ENCODE assay signal across 13 mouse cellular contexts in genomic region chr11:105530711-105531157, GRCm38 (mm10). TPM values are rescaled to one million over a fixed set of nuclear protein-coding genes. Genes with fewer than 3 reads are reported as not detected.
DNase-seq lines count a peak whose midpoint lies in the region; ATAC-seq lines count a peak whose summit lies in the region.
"Had no signal": no experiment of that assay in that cellular context is flagged by ENCODE, and none has a peak within 500 bp of the region (broad histone marks: within the 10 kb centered on the region; RNA-seq: fewer than 3 reads in every experiment).

No protein-coding gene starts in this region.

- 51% methylated on average over 10 of the region's 10 CpGs for WGBS in hindbrain, embryonic 16.5 days
- WGBS in hindbrain, embryonic 12.5 days: 76% methylated on average over 10 of the region's 10 CpGs
- WGBS in heart, embryonic 15.5 days: 78% methylated on average over 10 of the region's 10 CpGs
- 73% methylated on average over 10 of the region's 10 CpGs for WGBS in kidney, embryonic 16.5 days
- 87% methylated on average over 10 of the region's 10 CpGs for WGBS in forebrain, embryonic 12.5 days

- no peaks in the 10 kb centered on the region for H3K27me3 ChIP-seq in hindbrain, embryonic 16.5 days (replicated peaks; ENCODE audit: control insufficient read depth, insufficient read depth, low read length)
- H3K27me3 ChIP-seq in hindbrain, embryonic 12.5 days: no peaks in the 10 kb centered on the region
- no peaks in the 10 kb centered on the region for H3K27me3 ChIP-seq in heart, embryonic 15.5 days
- no peaks in the 10 kb centered on the region for H3K27me3 ChIP-seq in kidney, embryonic 16.5 days (ENCODE audit: insufficient read depth, low read length)
- no peaks in the 10 kb centered on the region for H3K27me3 ChIP-seq in forebrain, embryonic 12.5 days
- H3K27me3 ChIP-seq: embryonic facial prominence, embryonic 12.5 days; hindbrain, embryonic 15.5 days had no signal

- H3K9me3 ChIP-seq in hindbrain, embryonic 16.5 days (ENCODE audit: control insufficient read depth, low read length): no peaks in the 10 kb centered on the region
- no peaks in the 10 kb centered on the region for H3K9me3 ChIP-seq in hindbrain, embryonic 12.5 days (replicated peaks)
- no peaks in the 10 kb centered on the region for H3K9me3 ChIP-seq in heart, embryonic 15.5 days (replicated peaks)
- H3K9me3 ChIP-seq in kidney, embryonic 16.5 days (ENCODE audit: low read length): no peaks in the 10 kb centered on the region
- H3K9me3 ChIP-seq in forebrain, embryonic 12.5 days: no peaks in the 10 kb centered on the region
- H3K9me3 ChIP-seq: embryonic facial prominence, embryonic 12.5 days; hindbrain, embryonic 15.5 days had no signal

- no peaks in the 10 kb centered on the region for H3K36me3 ChIP-seq in hindbrain, embryonic 16.5 days (ENCODE audit: control insufficient read depth, insufficient read depth, low read length)
- no peaks in the 10 kb centered on the region for H3K36me3 ChIP-seq in hindbrain, embryonic 12.5 days
- no peaks in the 10 kb centered on the region for H3K36me3 ChIP-seq in heart, embryonic 15.5 days
- no peaks in the 10 kb centered on the region for H3K36me3 ChIP-seq in kidney, embryonic 16.5 days (ENCODE audit: insufficient read depth, low read length)
- no peaks in the 10 kb centered on the region for H3K36me3 ChIP-seq in forebrain, embryonic 12.5 days (replicated peaks)
- H3K36me3 ChIP-seq: embryonic facial prominence, embryonic 12.5 days; hindbrain, embryonic 15.5 days had no signal

- no peak overlapping the region for H3K4me2 ChIP-seq in hindbrain, embryonic 16.5 days (ENCODE audit: low read length)
- H3K4me2 ChIP-seq in hindbrain, embryonic 12.5 days (replicated peaks): no peak overlapping the region
- H3K4me2 ChIP-seq in heart, embryonic 15.5 days: no peak overlapping the region
- no peak overlapping the region for H3K4me2 ChIP-seq in kidney, embryonic 16.5 days (replicated peaks; ENCODE audit: low read depth, low read length)
- no peak overlapping the region for H3K4me2 ChIP-seq in forebrain, embryonic 12.5 days
- H3K4me2 ChIP-seq: embryonic facial prominence, embryonic 12.5 days; hindbrain, embryonic 15.5 days; lung, embryonic 14.5 days had no signal

- 0 out of 2 replicates have a peak, but pooled peaks have one; percentile 30 for ATAC-seq in hindbrain, embryonic 16.5 days
- no peak for ATAC-seq in hindbrain, embryonic 12.5 days (ENCODE audit: low FRiP score)
- ATAC-seq in heart, embryonic 15.5 days (replicated peaks; ENCODE audit: insufficient number of reproducible peaks, insufficient read depth, low FRiP score, low read depth): no peak; the same call in 1 of the 2 replicates
- ATAC-seq in kidney, embryonic 16.5 days (ENCODE audit: low FRiP score, low TSS enrichment): no peak
- ATAC-seq in forebrain, embryonic 12.5 days (ENCODE audit: low FRiP score): no peak
- ATAC-seq: midbrain, embryonic 16.5 days had no signal

- no peak overlapping the region for H3K9ac ChIP-seq in hindbrain, embryonic 16.5 days (ENCODE audit: low read depth, low read length)
- no peak overlapping the region for H3K9ac ChIP-seq in hindbrain, embryonic 12.5 days
- no peak overlapping the region for H3K9ac ChIP-seq in heart, embryonic 15.5 days
- H3K9ac ChIP-seq in kidney, embryonic 16.5 days (replicated peaks; ENCODE audit: low read length): no peak overlapping the region
- no peak overlapping the region for H3K9ac ChIP-seq in forebrain, embryonic 12.5 days
- H3K9ac ChIP-seq: embryonic facial prominence, embryonic 12.5 days; hindbrain, embryonic 15.5 days; lung, embryonic 14.5 days had no signal

- H3K27ac ChIP-seq in hindbrain, embryonic 16.5 days (ENCODE audit: low read depth, low read length): no peak overlapping the region
- H3K27ac ChIP-seq in hindbrain, embryonic 12.5 days: no peak overlapping the region
- H3K27ac ChIP-seq in heart, embryonic 15.5 days: peak overlapping the region; percentile 12
- no peak overlapping the region for H3K27ac ChIP-seq in kidney, embryonic 16.5 days (ENCODE audit: low read length)
- H3K27ac ChIP-seq in forebrain, embryonic 12.5 days: no peak overlapping the region
- H3K27ac ChIP-seq: embryonic facial prominence, embryonic 12.5 days; hindbrain, embryonic 15.5 days had no signal

- H3K4me3 ChIP-seq in hindbrain, embryonic 16.5 days (ENCODE audit: low read length): no peak overlapping the region
- no peak overlapping the region for H3K4me3 ChIP-seq in hindbrain, embryonic 12.5 days
- H3K4me3 ChIP-seq in heart, embryonic 15.5 days: no peak overlapping the region
- no peak overlapping the region for H3K4me3 ChIP-seq in kidney, embryonic 16.5 days (ENCODE audit: low read length)
- no peak overlapping the region for H3K4me3 ChIP-seq in forebrain, embryonic 12.5 days (replicated peaks)
- H3K4me3 ChIP-seq: embryonic facial prominence, embryonic 12.5 days; hindbrain, embryonic 15.5 days had no signal

- H3K4me1 ChIP-seq in hindbrain, embryonic 16.5 days (ENCODE audit: control insufficient read depth, insufficient read depth, low read depth, low read length): no peaks in the 10 kb centered on the region; the same call in 1 of the 2 replicates
- peaks cover 9% of the 10 kb centered on the region for H3K4me1 ChIP-seq in hindbrain, embryonic 12.5 days
- H3K4me1 ChIP-seq in heart, embryonic 15.5 days (replicated peaks): peaks cover 12% of the 10 kb centered on the region
- 0 out of 2 replicates have a peak, but pooled peaks cover 9% of the 10 kb centered on the region for H3K4me1 ChIP-seq in kidney, embryonic 16.5 days (ENCODE audit: insufficient read depth, low read length)
- peaks cover 1% of the 10 kb centered on the region for H3K4me1 ChIP-seq in forebrain, embryonic 12.5 days

- peak; percentile 77 for DNase-seq in 3T3-L1 (ENCODE audit: low read depth, low spot score)
- peak; percentile 12 for DNase-seq in adrenal gland, postnatal 25 days
- DNase-seq in kidney, postnatal 10 days: no peak
- DNase-seq: kidney, postnatal 25 days; lung, embryonic 14.5 days had no signal

RNA-seq across cellular contexts. Expression of gene Tanc2, which starts 59.1 kb away (rescaled TPM):
- polyA plus RNA-seq in hindbrain, embryonic 16.5 days (2015; fragmentation: Nextera tagmentation; extraction: Ambion mirVana): 37.1 and 39.3 TPM in 2 replicates
- polyA plus RNA-seq in hindbrain, embryonic 12.5 days (2016; fragmentation: Nextera tagmentation; extraction: Ambion mirVana): 25.9 and 26.0 TPM in 2 replicates
- total RNA-seq in adrenal gland, postnatal 25 days (2021): 11.0 and 22.7 TPM in 2 replicates
- polyA plus RNA-seq in heart, embryonic 15.5 days (2015; fragmentation: Nextera tagmentation; extraction: Ambion mirVana): 12.4 and 15.0 TPM in 2 replicates
- 7.1 and 9.3 TPM in 2 replicates for polyA plus RNA-seq in kidney, embryonic 16.5 days (2015; fragmentation: Nextera tagmentation; extraction: Ambion mirVana)
- 17.7 and 19.1 TPM in 2 replicates for polyA plus RNA-seq in forebrain, embryonic 12.5 days (2016; fragmentation: Nextera tagmentation; extraction: Ambion mirVana)
